Mouse (Mus musculus) gastrocnemius, postnatal 4 days (tissue): ENCODE measurements around the gene Syngr2. TPM values are rescaled to one million over a fixed set of nuclear protein-coding genes. Genes with fewer than 3 reads are reported as not detected.

Source experiments
- DNase-seq, 2 experiments: peaks; one replicate each; pipeline ENCODE4 v3.0.0; 2021 to 2022; ENCODE audit warnings: low spot score in 2 of 2, mixed read lengths in 2 of 2
- long read RNA-seq, 2 experiments: library from polyadenylated mRNA; stranded (forward); transcript quantifications; one replicate each; pipeline ENCODE4 v2.0.0; 2021
- total RNA-seq, 2 experiments: library from RNA; stranded (reverse); gene quantifications; 2 replicates each; pipeline ENCODE4 v1.2.3; 2021

Gene Syngr2
- total RNA-seq = 10 to 100 TPM; 87.9 to 88.6 TPM
- long read RNA-seq, experiment 1, transcript Syngr2-201 (4 exons, 1,520 nt) = major isoform, 142 of 148 reads
- long read RNA-seq, experiment 1, partial matches to known transcripts = 2 of 148 reads
- long read RNA-seq, experiment 1, other reads (novel, unspliced or antisense) = 1 of 148 reads
- long read RNA-seq, experiment 2, transcript Syngr2-201 (4 exons, 1,520 nt) = major isoform, 150 of 165 reads
- long read RNA-seq, experiment 2, transcript Syngr2-202 (4 exons, 1,402 nt) = minor isoform, 5 of 165 reads
- long read RNA-seq, experiment 2, partial matches to known transcripts = 8 of 165 reads
- long read RNA-seq, experiment 2, other reads (novel, unspliced or antisense) = 0 of 165 reads

GRCm38 (mm10) chr11:117809407-117810311, at the start of gene Syngr2, which contains the start of gene Gm20708:
Syngr2 (plus strand) TSS chr11:117809668.
Gm20708 (plus strand) TSS chr11:117809668.
- peak in 1 of 2 experiments; percentile 75 for DNase-seq

- no peak for DNase-seq
Observed at GRCm38 (mm10) chr11:117760374-117761119, 48.9 kb upstream of the Syngr2 start.

- no peak for DNase-seq
Observed at GRCm38 (mm10) chr11:117761801-117762200, 47.7 kb upstream of the Syngr2 start.

GRCm38 (mm10) chr11:117762246-117762645, 47.2 kb upstream of the Syngr2 start:
- no peak for DNase-seq

GRCm38 (mm10) chr11:117764319-117764718, 45.1 kb upstream of the Syngr2 start:
- DNase-seq = no peak

- DNase-seq = no peak
Observed at GRCm38 (mm10) chr11:117765361-117765760, 44.1 kb upstream of the Syngr2 start.

DNA sequence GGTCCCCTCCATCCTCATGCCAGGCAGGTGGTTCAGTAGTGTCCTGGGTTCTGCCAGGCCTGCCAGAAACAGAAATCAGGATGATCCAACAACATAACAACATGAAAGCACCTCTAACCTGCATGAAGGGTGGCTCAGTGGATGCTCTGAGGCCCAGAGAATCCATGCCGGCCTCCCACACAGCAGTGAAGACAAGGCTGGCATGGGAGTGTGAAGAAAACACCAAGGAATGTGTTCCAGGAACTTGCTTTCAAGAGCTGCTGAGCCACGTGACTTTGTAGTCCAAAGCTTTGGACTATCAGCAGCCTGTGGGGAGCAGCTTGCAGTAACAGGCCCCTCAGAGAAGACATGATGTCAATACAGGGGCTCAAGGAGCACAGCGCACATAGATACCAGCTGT, 43.2 kb upstream of the Syngr2 start:
- DNase-seq = no peak

- no peak for DNase-seq
Observed at GRCm38 (mm10) chr11:117768725-117769682, 40.5 kb upstream of the Syngr2 start.

DNA sequence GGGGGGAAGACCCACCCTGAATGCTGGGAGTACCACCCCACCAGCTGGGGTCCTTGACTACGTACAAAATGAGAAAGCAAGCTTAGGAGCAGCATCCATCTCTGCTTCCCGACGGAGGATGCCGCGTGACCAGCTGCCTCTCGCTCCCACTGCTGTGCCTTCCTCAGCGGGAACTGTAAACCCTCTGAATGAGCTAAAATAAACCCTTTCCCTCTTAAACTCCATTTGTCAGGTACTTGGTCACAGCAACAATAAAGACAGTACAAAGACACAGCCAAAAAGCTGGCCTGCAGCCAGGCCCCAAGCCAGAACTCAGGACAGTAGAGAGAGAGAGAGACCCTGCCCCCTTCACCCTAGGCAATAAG, 39.8 kb upstream of the Syngr2 start:
- no peak for DNase-seq

GRCm38 (mm10) chr11:117770407-117770806, 39.1 kb upstream of the Syngr2 start:
- DNase-seq = no peak

GRCm38 (mm10) chr11:117772352-117772751, 37.1 kb upstream of the Syngr2 start:
- no peak for DNase-seq

DNA sequence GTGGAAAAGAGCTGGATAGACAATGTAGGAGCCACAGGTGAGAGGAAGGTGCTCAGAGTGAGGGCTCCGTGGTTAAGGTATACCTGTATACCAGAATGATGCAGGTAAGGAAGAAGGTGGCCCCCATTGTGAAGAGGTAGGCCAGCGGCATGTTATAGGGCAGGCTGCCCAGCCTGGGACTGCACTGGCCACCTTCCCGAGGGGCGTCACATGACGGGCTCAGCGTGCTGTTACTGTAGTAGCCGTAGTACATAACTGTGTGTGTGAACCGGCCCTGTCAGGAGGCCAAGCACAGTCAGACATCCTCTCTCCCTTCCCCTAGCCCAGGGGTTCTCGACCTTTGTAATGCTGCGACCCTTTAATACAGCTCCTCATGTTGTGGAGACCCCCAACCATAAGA, 34.5 kb upstream of the Syngr2 start:
- DNase-seq = no peak

DNA sequence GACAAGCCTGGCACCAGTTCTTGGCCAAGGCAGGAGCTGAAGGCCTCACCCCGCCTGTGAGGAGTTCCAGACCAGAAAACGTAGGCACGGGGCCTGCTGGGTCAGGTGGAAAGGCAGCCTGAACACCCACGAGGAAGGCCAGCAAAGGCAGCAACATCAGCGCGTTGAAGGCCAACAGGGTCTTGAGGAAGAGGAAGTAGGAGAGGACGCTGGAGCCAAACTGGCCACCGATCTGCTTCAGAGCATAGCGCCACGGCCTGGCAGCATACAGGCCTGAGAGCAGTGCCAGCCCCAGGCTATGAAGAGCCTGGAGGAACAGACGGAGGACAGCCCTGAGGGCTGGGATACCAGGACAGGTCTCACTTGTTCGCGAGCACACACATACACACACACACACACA, 33.9 kb upstream of the Syngr2 start:
- no peak for DNase-seq

DNA sequence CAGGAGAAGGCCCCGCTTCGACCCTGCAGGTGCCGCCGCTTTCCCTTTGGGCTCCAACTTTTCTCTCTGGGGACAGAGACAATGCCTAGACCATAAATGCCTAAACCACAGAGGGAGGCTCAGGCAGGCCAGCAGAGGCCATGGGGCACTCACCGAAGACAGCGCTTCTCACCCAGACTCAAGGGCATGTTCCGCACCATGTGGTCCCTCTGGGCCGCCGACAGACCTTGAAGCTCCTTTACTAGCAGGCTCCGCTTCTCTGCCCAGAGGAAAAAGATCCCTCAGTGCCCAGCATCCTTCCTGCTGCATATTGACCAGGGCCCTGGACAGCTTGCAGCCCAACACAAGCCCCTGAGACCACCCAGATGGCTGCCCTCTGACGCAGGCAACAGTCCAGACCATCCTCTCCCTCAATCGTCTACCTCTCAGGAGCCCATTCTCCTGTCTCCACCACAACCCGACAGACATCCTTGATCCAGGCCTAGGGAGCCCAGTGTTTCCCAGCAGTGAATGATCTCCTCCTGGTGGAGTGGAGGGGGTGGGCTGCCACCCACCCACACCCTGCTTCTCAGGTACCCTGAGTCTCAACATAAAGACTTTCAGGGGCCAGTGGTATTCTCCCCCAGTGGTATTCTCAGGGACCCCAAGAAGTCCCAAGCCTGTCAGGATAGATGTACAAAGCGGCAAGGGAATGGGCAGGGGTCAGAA, 33.2 kb upstream of the Syngr2 start:
- no peak for DNase-seq

- DNase-seq = no peak
Observed at GRCm38 (mm10) chr11:117777111-117777510, 32.4 kb upstream of the Syngr2 start.

GRCm38 (mm10) chr11:117778031-117778430, 31.4 kb upstream of the Syngr2 start:
- DNase-seq = no peak

GRCm38 (mm10) chr11:117778851-117779433, 30.5 kb upstream of the Syngr2 start:
- no peak for DNase-seq

DNA sequence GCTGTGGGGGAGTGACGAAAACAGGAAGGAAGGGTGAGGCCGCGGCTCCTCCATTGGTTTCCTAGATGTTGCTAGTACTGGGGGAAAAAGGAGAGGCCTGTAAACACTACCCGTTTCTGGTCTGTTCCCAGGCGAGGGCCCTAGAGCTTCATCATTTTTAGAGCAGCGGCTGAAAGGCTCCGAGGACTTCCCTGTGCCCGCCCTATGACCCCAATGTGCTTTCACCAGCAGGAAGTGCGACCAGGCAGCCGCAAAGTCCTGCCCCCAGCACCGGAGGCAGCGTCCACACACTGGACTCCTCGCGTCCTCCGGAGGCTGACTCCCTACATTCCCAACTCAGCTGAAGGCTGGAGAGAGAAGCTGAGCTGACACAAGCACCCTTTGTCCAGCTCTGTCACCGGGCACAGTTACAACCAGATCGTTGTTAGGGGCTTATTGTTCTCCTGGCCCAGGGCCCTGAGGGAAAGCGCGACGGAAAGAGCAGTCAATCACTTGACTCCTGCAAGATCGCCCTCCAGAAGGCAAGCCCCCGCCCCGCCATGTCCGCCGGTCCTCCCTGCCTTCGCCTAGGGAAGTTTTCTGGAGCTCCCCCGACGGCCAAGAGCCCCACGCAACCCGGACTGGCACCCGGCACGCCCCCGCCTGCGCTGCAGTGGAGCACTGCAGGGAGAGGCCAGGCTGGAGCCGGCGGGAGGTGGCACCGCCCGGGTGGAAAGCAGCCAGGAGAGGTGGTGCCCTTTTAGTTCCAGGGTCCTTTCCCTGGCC, 29.9 kb upstream of the Syngr2 start:
- DNase-seq = peak in 1 of 2 experiments; percentile 63

- DNase-seq = no peak
Observed at GRCm38 (mm10) chr11:117780199-117780515, 29.3 kb upstream of the Syngr2 start.
